Mouse (Mus musculus) embryonic fibroblast, embryonic 13.5 days (primary cell): ENCODE data around the gene Rere.

Experiments
- CTCF ChIP-seq: IDR thresholded peaks from 2 replicates; pipeline ENCODE4 v1.5.1; 2011; ENCODE audit warnings: mild to moderate bottlenecking, control low read depth, low read length, moderate library complexity, borderline replicate concordance; ENCODE audit not compliant: insufficient read depth
- POLR2A ChIP-seq: IDR thresholded peaks from 2 replicates; pipeline ENCODE4 v1.6.1; 2011; ENCODE audit warnings: low read depth, mild to moderate bottlenecking, control low read depth, low read length, moderate library complexity

- no peak for TF ChIP-seq CTCF
- TF ChIP-seq POLR2A: no peak
Observed at GRCm38 (mm10) chr4:150364786-150365185, 83.3 kb downstream of the Rere start.
